Mouse (Mus musculus) CH12.LX (cell line): ENCODE measurements at regions not wholly inside any gene's neighbourhood (a gene's known extent, or its start where the extent isn't known, plus 50 kb on each side); places are given as distances from the start of the nearest gene placed in this dataset.

Experiments
- DNase-seq: peaks from one replicate; pipeline ENCODE4 v3.0.0-alpha.2; 2013; ENCODE audit errors: extremely low read depth
- H3K27ac ChIP-seq: 2 replicates; pipeline ENCODE4 v1.5.1; 2012; ENCODE audit warnings: low read depth, mild to moderate bottlenecking, control low read depth, moderate library complexity; ENCODE audit not compliant: insufficient read depth
- H3K27me3 ChIP-seq: replicated peaks from 2 replicates; pipeline ENCODE3; 2012; ENCODE audit warnings: inconsistent platforms
- H3K36me3 ChIP-seq, 2 experiments: replicated peaks in 1 of 2; 2 replicates each; pipeline versions ENCODE3 to v1.6.1; 2012; ENCODE audit warnings: inconsistent platforms in 1 of 2, low read length in 1 of 2, mild to moderate bottlenecking in 1 of 2, mixed read lengths in 1 of 2, moderate library complexity in 1 of 2; ENCODE audit not compliant: control insufficient read depth in 1 of 2, insufficient read depth in 1 of 2
- H3K4me1 ChIP-seq, 2 experiments: 2 replicates each; pipeline ENCODE4 v1.6.1; 2012; ENCODE audit warnings: inconsistent platforms in 1 of 2, moderate library complexity in 1 of 2; ENCODE audit not compliant: insufficient read depth in 2 of 2, control insufficient read depth in 1 of 2
- H3K4me2 ChIP-seq: 2 replicates; pipeline ENCODE4 v1.6.1; 2012; ENCODE audit warnings: low read depth, mild to moderate bottlenecking, control low read depth; ENCODE audit not compliant: poor library complexity, insufficient read depth, severe bottlenecking
- H3K4me3 ChIP-seq, 3 experiments: fragments of 150-350 bp in 1 of 3; sonication (generic) in 1 of 3; replicated peaks in 1 of 3; 2 replicates each; pipeline versions ENCODE3 to v1.5.1; 2011 to 2012; ENCODE audit warnings: low read depth in 2 of 3, low read length in 2 of 3, mild to moderate bottlenecking in 2 of 3, moderate library complexity in 2 of 3, control low read depth in 1 of 3, improper control_type of control experiment in 1 of 3, inconsistent platforms in 1 of 3, mixed read lengths in 1 of 3; ENCODE audit not compliant: poor library complexity in 1 of 3
- H3K79me2 ChIP-seq: replicated peaks from 2 replicates; pipeline ENCODE4 v1.6.1; 2012; ENCODE audit warnings: mild to moderate bottlenecking, moderate library complexity; ENCODE audit not compliant: control insufficient read depth, poor library complexity, insufficient read depth, severe bottlenecking; ENCODE audit errors: extremely low read depth
- H3K9ac ChIP-seq: 2 replicates; pipeline ENCODE4 v1.6.1; 2012; ENCODE audit warnings: low read depth, mild to moderate bottlenecking, control low read depth, moderate library complexity; ENCODE audit not compliant: insufficient read depth
- H3K9me3 ChIP-seq: replicated peaks from 2 replicates; pipeline ENCODE3; 2012; ENCODE audit warnings: low read length, inconsistent platforms, mixed read lengths
- TCF12 ChIP-seq: IDR thresholded peaks from 2 replicates; pipeline ENCODE4 v1.6.1; 2014; ENCODE audit warnings: low read depth, mild to moderate bottlenecking, inconsistent platforms, low read length, improper control_type of control experiment
- dilution Hi-C: fragments of 300-500 bp; cut with MboI; formaldehyde crosslinking; loops from 2 replicates; pipeline ENCODE4 v1.14.3; 2020; ENCODE audit warnings: low sequenced_read_pairs; ENCODE audit not compliant: extremely low pct_unique_long_range_greater_than_20kb, extremely low pct_ligation_motif_present
- in situ Hi-C: fragments of 300-500 bp; cut with MboI; formaldehyde crosslinking; loops from 3 replicates; pipeline ENCODE4 v1.14.3; 2019; ENCODE audit warnings: low sequenced_read_pairs, low pct_ligation_motif_present, low pct_unique_long_range_greater_than_20kb, mixed read lengths

DNA sequence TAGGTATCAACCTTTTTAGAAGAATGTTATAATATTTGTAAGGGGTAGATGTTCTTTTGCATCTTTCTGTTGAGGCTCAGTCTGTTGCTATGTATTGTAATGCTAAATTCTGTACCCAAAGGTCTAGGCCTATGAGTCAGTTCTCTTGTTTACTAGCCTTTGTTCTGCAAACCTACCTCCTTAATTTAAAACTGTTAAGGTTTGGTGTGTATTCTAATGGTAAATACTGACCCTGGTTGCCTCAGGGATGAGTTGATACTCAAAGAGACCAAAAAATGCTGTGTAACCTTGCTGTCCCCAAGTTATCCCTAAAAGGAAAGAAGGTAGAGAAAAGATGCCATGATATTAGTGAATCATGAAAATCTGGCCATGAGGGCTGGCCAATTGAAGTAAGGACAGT is 433.4 kb upstream of the Man1a start:
- no peak for DNase-seq
- no peaks in the 10 kb centered on the region; the same call in 1 of the 2 replicates for H3K79me2 ChIP-seq
- in situ Hi-C loops (no loop called here), dilution Hi-C loops (no loop called here)
- no peaks in the 10 kb centered on the region for H3K9me3 ChIP-seq
- H3K27me3 ChIP-seq = no peaks in the 10 kb centered on the region
- H3K4me1 ChIP-seq = no peaks in the 10 kb centered on the region
- TF ChIP-seq TCF12 = no peak
- H3K27ac ChIP-seq = no peak overlapping the region
- no peaks in the 10 kb centered on the region for H3K36me3 ChIP-seq
- no peak overlapping the region for H3K4me3 ChIP-seq
- H3K4me2 ChIP-seq = no peak overlapping the region
- H3K9ac ChIP-seq = no peak overlapping the region
